Mouse (Mus musculus): ENCODE measurements around the gene Cep83.
A peak's percentile ranks its signal among the peaks of the same experiment; 100 is the strongest.
"Not testable (repeated sequence)": the region's sequence is repeated elsewhere in the genome, so short reads cannot be mapped to it uniquely, and the experiment has no call there.

Cep83 gene

DNA sequence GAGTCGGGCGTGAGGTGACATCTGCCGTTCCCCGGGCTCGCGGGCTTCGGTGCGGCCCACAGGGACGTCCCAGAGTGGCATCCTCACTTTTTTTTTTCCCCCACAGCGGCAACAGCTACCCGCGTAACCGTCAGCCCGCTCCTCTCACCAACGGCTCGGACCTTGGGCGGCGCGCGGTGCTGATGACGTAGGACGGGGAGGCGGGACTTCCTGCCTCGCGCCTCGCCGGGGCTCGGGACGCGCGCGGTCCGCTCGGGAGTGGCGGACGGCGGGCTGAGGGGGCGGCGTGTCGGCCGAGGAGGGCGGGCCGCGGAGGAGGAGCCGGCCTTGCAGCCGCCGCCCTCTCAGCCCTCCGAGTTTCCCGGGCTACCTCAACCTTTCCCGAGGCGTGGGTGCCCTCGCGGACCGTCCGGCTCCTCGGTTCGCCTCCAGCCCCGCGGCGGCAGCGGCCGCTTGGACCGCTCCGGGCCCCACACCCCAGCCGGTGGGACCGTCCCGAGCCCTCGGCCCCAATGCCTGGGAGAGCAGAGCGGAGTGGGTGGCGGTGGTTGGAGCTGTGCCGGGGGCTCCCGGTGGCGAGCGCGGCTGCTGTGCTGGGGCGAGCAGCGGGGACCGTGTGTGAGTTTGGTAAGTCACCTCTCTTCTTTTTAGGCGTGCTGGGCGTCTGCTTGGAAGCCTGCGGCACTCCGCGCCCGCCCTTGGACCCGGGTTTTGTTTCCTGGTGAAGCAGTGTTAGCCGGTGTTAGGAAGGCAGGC lies at the start of gene Cep83:
TSS of gene Cep83 (plus strand) at position 235 of the 756 bp plus-strand sequence.
- DNase-seq, result peak; percentile 94

DNA sequence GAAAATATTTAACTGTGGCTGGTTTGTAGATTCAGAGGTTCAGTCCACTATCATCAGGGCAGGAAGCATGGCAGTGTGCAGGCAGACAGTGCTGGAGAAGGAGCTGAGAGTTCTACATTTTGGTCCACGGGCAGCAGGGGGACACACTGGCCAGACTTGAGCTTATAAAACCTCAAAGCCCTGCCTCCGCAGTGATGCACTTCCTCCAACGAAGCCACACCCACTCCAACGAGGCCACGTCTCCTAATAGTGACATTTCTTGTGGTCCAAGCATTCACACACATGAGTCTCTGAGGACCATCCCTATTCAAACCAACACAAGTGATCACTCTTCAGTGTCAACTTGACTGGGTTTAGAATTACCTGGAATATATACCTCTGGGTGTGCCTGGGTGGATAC lies 49.2 kb upstream of the Cep83 start:
- peak in 1 of 2 experiments; percentile 5 for DNase-seq

DNA sequence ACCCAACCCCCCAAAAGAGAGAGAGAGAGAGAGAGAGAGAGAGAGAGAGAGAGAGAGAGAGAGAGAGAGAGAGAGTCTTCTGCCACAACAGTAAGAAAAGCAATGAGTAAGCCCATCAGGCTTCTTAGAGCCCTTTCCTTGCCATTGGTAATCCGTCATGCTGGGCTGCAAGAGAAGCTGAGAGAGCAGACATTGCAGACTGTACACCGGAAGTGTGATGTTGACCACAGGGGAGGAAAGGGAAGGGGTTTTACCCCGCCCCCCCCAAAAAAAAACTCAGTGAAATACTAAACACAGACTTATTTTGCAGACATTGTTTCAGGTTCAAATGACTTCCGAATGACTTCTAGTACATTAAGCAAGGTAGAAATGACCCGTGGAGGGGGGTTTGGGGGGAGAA lies 48.4 kb upstream of the Cep83 start:
- no peak for DNase-seq

DNA sequence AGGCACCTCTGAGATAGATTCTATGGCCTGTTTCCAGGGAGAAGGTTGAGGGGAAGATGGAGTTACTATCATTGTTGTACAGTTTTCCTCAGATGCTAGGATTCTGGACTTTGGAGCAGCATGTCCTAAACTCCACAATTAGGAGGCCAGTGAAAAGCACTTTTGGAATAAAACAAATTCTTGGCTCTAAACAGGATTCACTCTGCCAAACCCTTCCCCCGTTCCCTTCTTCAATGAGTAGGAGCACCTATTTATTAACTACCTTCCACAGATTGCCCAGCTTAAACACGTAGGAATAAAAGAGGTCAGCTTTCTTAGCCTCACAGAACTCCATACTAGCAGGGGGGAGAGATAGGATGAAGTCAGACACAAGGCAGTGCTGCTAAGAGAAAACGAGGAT lies 24.4 kb upstream of the Cep83 start:
- no peak for DNase-seq

DNA sequence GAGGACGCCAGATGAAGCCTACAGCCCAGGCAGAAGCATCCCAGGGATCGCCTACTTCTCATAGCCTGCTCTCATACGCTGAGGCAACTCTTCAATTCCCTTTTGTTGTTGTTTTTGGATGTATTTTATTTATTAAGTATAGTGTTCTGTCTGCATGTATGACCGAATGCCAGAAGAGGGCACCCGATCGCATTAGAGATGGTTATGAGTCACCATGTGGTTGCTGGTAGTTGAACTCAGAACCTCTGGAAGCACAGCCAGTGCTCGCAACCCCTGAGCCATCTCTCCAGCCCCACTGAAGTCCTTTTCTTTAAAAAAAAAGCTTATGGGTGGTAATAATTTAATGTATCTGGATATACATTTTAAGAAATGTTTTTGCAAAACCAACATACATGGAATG lies 24.0 kb upstream of the Cep83 start:
- no peak for DNase-seq

DNA sequence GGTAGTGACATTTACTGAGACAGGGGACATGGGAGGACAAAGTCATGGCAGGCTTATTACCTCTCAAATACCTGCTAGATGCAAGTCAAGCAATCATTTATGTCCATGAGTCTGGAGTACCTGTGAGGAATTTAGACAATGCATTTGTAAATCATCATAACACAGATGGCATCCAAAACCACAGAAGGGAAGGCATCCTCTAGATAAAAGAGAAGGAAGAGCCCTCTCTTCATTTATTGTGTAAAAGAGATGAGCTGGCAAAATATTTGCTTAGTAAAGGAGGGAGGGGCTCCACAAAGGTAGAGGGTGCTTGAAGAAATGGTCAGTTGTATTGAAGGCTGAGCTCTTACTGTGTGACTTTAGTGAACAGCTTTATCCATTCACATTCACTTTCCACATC lies 20.3 kb upstream of the Cep83 start:
- no peak for DNase-seq

DNA sequence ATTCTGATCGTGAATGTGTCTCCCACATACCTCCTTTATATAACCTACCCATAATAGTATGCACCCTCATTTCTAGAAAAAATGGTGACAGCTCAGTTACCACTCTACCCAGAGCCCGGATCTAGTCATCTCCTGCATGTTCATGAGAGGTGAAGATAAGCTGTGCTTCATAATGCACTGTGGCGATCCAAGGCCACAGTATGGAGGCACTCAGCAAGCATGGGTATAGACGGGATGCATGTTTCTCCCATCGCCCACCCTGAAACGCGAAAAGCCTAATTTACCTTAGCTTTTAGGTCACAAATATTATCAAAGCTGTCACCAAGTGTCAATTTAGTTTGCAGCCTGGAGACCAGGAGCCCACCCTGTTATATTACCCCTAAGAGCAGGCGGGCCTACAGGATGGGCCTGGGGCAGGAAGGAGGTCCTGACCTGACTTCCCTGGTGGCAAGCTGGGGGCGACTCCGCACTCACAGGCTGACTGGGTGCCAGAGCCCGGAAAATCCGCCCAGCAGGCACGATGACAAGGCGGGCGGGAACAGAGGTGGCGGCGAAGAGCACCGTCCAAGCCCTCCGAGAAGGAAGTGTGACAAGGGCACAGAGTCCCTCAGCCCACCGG lies 544 bp upstream of the Cep83 start:
- DNase-seq, result peak in 1 of 2 experiments; percentile 70

DNA sequence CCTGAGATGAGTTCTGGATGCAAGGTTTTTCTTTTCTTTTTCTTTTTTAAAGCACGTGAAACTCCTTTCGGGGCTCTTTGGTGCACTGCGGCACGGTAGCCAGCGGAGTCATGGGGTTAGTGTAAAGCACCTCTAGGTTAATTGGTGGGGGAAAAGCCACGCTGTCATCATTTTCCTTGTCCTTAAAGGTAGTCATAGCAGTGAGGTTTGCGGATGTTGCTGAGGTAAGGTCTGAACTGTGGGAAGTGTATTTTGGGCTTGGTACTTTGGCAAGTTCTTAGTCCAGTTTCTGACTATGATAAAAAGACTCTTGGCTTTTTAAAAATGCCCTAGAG lies 689 bp downstream of the Cep83 start:
- no peak for DNase-seq

DNA sequence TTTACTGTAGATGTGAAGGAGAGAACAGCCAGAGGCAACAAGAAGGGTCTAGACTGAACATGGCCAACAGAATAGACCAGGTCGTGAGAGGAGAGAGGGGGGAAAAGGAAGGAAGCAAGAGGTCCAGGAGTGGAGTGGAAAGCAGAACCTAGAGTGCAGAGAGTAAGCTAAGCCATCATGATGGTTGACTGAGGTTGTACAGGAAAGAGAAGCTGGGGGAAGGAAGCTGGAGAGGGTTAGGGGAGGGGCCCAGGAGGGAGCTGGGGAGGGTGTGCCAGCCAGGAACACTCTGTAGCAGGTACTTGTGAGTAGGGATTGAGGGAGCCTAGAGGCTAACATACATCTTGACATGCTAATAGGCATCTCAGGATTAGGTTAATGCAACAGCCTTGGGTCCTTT lies 1.9 kb downstream of the Cep83 start:
- peak; percentile 11 to 21 for DNase-seq

DNA sequence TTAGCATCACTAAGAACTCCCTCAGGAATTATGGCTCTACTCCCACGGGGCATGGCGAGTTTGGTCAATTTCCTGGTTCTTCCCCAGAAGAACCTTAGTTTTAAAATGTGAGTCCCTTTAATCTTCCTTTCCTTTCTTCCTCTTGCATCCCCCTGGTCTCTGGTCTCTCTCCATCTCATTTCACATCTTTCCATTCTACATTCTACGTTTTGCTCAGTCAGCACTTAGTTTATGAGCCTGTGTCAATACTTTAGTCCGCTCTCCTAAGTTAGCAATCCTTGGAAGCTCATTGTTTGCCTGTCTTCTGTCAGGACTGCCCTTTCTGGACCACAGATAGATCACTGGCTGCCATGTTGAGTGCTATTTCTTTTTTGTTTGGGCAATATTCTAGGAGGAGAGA lies 3.7 kb downstream of the Cep83 start:
- DNase-seq, result no peak

DNA sequence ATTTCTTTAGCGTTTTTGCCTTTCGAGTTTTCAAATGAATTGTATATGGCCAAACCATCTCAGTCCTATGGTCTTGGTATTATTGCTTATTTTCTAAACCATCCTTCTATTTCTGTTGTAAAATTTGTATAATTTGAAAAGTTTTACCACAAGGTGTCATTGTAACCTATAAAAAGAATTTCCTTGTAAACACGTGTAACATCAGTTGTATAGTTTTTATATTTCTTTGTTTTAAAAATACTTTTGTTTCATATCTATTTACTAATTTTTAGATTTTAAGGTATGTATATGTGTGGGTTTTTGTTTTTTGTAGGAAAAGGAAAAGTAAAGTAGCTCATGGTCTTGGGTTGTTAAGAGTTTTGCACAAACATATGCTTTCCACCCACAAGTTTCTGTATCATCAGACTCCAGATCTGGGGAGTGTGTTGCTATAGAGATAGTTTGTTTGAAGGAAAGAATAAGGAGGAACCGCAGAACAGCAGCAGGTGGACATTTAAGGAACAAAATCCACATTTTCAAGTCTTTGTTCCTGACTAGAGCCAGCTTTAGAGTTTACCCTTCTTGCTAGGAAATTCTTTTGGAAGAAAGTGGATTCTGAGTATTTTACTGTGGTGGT lies 17.3 kb downstream of the Cep83 start:
- DNase-seq, result no peak

DNA sequence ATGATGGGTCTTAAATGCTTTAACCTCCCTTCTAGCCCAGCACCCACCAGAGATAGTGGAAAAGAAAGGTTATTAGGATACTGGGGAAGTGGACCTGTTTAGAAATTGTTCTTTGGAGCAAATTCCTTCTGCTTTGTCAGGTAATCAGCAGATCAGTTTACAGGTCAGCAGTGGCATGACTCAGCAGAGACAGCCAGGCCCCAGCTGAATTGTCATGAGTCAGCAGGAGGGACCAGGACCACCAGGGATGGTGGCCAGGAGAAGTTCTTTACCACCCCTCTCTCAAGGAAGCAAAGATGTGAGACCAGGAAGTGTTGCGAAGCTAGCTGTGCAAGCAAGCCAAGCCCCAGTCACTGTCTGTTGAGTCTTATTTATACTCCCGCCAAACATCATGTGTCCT lies 18.2 kb downstream of the Cep83 start:
- DNase-seq, result no peak

DNA sequence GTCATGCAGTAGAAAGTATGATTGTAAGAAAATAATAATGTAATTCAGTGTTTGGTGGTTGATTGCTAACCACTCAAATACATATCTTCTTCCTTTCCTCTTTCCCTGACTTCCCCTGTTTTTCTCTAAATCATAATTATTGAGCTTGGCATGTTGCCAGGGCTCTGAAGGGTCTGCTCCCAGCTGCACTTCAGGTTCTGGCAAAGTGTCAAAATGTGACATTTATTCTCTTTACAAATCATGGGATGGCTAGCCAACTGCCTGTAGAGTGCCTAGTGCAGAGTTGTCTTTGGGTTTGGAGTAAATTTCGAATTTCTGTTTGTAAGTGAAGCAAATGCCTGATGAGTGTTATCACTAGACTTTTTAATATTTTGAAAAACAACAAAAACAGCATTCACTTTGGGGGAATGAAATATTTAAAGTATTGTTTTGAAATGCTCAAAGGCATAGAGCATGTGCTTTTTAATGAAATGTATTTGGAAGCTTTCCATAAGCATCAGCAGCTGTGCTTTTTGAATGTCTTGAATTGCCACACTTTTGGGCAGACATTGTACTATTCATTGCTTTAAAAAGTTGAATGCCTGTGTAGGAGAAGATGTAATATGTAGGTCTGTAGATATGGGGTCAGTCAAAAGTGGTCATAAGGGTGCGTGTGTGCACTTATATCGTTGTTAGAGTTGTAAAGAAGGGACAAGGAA lies 21.3 kb downstream of the Cep83 start:
- no peak for DNase-seq

DNA sequence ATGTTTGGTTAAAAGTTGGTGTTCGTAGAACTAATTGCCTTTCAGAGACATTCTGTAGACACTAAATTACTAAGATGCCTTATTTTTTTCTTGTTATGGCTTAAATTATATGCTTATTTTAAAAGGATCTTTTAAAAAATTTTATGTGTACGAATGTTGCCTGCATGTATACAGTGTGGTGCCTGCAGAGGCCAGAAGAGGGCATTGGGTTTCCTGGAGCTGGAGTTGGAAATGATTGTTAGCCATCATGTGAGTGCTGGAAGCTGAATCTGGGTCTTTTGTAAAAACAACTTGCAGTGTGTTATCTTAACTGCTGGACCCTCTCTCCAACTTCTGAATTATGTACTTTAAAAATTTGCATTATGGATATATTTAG lies 21.9 kb downstream of the Cep83 start:
- DNase-seq, result no peak

DNA sequence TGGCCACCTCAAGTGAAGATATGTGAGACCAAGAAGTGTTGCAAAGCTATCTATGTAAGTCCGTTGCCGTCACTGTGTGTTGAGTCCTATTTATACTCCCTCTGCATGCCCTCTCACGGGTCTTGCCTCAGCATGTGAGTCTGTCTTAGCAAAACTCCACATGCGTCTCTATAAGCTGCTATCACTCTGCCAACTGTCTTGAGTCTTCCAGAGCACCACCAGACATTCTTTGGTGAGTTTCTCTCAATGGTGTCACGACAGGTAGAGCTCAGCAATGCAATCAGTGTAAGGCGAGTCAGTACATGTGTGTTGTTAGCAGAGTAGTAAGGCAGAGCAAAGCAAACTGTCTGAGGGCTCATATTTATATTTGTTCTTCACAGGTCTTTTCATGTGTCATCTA lies 31.8 kb downstream of the Cep83 start:
- DNase-seq, result no peak

DNA sequence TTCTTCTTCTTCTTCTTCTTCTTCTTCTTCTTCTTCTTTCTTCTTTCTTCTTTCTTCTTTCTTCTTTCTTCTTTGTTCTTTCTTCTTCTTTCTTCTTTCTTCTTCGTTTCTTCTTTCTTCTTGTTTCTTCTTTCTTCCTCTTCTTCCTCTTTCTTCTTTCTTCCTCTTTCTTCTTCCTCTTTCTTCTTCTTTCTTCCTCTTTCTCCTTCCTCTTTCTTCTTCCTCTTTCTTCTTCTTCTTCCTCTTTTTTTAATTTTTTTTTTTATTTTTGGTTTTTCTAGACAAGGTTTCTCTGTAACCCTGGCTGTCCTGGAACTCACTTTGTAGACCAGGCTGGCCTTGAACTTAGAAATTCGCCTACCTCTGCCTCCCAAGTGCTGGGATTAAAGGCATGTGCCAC lies 39.6 kb downstream of the Cep83 start:
- not testable (repeated sequence) for DNase-seq

DNA sequence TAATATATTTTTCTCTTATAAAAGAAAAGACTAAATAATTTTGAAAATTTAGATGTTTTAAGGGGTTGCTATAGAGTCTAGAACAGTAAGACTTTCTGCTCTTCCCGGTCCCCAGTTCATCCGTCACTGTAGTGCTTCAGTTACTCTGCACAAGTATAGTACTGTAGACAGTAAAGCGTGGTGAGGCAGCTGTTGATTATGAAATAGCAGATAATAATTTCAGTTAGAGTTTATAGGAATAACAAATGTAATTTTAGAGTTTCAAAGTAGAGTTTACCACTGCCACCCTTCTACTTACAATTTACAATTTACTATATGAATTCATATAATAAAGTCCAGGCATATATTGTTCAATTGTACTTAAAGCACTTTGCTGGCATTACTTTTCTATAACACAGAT lies 42.0 kb downstream of the Cep83 start:
- DNase-seq, result no peak

DNA sequence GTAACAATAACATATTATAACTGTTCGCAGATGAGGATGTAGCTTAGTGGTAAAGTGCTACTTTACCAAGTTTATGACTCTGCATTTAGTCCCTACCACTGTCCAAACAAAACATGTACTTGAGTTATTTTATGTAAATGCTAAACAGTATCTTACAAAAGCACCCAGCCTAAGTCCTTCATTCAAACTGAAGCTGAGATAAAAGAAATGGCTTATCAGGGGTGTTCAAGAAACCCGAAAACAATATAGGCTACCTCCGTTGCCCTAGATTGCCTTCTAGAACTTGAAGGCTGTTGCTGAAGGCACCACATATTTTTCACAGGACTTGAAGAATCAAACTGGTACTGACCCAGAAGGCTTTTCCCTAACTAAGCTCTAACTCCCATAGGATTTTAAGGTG lies 46.4 kb downstream of the Cep83 start:
- DNase-seq, result no peak

DNA sequence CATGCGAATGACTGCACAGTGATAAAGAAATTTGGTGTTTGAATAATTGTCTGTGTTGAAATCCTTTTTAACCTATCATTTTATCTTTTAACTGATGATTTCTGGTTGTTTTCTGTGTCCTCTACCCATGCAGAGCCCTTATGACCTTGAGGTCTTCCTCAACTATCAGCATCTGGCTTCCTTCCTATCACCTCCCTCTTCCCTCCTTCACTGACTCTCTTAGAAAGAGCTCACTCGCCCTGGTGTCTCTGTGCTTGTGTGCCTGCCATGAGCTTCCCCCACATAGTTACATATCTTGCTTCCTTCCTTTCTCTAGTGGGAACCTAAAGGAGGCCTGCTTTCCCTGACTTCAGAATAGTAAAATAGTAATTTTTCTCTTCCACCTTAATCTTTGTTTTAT lies 51.8 kb downstream of the Cep83 start:
- DNase-seq, result no peak

DNA sequence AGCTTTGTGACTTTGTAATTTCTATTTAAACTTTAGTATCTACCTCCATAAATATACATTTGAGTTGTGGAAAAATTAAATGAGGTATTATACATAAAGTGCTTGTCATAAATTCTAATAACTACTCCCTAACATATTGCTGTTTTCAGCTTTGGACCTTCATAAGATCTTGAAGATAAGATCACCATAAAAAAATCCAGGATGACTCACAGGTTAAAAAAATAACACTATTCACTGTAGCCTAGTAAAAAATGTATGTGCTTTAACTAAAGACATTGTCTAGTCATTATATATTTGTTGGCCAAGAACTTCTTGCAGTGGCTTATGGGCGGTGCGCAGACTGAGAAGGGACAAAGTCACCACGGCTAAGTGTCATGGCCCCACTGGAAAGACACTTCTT lies 53.0 kb downstream of the Cep83 start:
- no peak for DNase-seq

DNA sequence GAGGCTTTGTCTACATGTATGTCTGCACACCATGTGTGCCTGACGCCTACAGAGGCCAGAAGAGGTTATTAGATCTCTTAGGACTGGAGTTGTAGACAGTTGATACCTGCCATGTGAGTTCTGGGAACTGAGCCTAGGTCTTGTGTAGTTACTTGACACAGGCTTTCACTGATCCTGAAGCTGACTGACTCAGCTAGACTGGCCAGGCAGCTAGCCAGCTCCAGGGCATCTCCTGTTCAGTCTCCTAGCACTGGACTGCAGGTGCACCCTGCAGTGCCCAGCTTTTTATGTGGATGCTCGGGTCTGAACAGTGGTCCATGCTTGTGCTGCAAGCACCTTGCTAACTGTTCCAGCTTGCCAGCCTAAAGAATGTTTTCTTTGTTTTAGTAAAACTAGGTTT lies 58.6 kb downstream of the Cep83 start:
- no peak for DNase-seq

DNA sequence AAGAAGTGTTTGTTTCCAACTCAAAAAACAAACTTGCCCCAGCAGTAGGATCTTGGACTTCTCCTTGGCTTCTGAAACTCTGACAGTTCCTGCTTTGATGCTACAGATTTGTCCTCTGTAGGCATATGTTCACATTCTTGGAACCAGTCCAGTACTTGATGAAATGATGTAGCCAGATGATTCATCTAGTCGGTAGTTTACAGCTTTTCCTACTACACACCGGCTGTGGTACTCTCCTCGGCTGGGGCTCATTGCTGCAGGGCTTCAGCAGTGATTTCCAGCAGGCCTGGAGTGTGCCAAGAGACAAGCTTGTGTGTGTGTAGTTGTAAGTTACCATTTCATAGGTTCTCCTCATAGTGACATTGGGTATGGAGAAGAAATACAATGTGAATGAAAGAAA lies 83.0 kb downstream of the Cep83 start:
- DNase-seq, result no peak

DNA sequence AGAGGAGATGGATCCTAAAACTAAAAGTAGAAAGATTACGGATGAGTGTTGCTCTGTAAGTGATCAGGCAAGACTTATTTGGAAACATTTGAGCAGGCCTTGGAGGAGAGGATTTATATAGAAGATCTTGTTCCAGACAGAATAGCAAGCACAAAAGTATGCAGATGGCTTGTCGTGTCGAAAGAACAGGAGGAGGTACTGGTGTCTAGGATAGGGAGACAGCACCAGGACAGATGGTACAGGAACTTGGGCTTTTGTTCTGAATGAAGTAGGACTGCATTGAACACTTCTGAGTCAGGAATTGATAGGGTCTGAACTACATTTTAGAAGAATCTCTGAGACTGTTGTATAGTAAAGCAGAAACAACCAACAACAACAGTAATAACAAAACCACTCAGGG lies 89.1 kb downstream of the Cep83 start:
- no peak for DNase-seq

DNA sequence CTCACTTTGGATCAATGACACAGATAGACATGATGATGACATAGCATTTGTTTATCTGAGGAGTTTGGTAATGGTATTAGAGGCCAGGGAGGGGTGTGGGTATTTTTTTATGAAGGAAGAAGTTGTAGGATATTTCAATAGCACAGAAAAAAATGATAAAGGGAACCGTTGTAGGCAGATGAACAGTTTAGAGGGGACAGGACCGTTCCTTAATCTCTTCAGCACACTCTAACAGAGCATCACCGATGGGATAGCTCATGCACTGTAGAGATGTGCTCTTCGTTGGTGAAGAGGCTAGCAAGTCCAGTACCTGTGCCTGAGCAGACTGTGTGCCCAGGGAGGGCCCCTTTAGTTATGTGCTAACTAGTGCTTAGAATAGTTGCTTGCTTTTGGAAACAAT lies 90.9 kb downstream of the Cep83 start:
- no peak for DNase-seq
